Mouse (Mus musculus) megakaryocyte-erythroid progenitor cell, adult 5-6 weeks (primary cell): ENCODE data around the gene Zpld1. TPM values are rescaled to one million over a fixed set of nuclear protein-coding genes. Genes with fewer than 3 reads are reported as not detected.

Experiments used
- ATAC-seq: replicated peaks from 2 replicates; pipeline ENCODE4 v1.8.0; 2016; ENCODE audit warnings: mild to moderate bottlenecking, inconsistent platforms; ENCODE audit not compliant: severe bottlenecking, poor library complexity, low FRiP score, low TSS enrichment
- total RNA-seq, 2 experiments: library from RNA; stranded (forward) in 1 of 2; stranded (reverse) in 1 of 2; fragments of 200-1000, 215-1000 nt in 1 of 2; fragments of >200 nt in 1 of 2; fragmentation: Nextera tagmentation in 1 of 2; gene quantifications; 2 replicates each; pipeline ENCODE4 v1.2.3; 2014 to 2017

Zpld1 gene
- not detected in 2 replicates for total RNA-seq (2014; fragmentation: Nextera tagmentation)
- total RNA-seq (2017) = not detected in 2 replicates

DNA sequence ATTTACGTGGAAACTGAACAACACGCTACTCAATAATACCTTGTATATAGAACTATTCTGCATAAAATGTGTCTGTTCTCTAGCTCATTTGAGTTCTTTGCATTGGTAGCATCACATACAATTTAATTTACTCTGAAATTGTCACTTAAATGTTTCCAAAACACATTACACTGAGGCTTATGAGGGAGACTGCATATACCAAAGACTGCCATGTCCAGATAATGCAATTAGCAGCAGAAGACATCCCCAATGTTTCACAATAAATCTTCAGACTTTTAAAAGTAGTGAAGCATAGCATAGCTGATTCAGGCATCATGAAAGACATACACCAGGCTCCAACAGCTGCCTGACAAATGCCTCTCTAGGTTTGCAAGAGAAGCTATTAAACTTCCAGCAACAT is at the start of gene Zpld1:
Gene Zpld1 (minus strand): TSS at position 101 of the 400 bp plus-strand sequence.
- no peak for ATAC-seq

DNA sequence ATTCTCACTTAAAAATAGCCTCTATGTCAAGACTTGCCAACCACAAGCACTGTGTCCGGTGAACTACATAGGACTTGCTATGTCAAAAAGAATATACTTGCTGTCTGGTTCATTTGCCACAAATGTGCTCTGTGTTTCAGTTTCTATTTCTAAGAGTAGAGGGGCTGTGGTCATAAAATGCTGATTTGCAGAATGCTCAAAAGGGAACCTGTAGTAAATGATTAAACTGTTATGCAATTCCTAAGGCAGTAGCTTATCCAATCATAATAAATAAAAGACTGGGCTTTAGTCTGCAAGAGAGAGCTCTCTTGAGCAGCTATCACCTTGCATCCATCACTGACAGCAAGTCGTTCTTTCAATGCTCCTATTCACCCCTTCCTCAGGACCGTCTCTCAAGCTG is 47.9 kb upstream of the Zpld1 start:
- no peak for ATAC-seq

DNA sequence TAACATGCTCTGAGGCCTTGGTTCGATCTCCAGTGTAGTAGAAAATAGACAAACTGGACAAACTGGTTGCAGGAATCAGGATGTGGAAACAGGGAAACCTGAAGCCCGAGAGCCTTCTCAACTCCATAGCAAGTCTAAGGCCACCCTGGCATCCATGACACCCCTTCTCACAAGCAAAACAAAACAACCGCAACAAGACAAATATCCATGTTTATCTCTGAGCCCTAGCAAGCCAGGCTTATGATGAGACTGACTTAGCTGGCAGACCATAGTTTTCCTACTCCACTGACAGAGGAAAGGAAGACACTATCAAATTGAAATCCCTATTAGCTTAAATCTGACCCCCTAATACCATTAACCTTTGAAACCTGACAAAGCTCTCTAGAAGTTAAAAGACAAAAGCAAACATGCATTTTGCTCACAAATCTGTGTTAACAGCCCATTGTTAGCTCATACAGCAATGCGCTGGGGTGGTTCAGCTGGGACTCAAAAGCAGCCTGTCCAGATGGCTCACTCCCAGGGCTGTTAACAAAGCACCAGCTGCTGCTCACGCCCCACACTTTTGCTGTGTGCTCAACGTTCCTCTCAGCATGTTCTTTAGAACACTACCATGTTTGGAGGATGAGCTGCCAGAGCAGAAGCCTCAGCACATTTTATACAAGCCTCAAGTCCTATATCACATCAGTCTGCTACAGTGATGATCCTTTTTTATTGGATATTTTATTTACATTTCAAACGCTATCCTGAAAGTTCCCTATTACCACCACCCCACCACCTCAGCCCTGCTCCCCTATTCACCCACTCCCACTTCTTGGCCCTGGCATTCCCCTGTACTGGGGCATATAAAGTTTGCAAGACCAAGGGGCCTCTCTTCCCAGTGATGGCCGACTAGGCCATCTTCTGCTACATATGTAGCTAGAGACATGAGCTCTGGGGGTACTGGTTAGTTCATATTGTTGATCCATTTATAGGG is 24.0 kb upstream of the Zpld1 start:
- ATAC-seq = no peak

DNA sequence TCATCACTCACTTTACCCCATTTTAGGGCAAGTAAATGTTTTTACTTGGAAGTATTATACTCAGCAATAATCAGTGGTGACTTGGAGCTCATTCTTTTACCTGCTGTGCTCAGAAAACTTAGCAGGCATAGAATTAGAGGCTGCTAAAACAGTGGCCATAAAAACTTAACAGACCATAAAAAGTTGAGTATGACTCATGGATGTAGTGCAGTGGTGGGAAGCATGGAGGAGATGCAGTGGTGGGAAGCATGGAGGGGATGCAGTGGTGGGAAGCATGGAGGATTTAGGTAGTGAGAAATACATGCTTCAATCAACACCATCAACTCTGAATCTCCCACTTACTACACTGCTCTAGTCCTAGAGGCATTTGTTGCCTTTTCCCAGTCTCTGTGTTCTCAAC is 19.2 kb upstream of the Zpld1 start:
- no peak for ATAC-seq

DNA sequence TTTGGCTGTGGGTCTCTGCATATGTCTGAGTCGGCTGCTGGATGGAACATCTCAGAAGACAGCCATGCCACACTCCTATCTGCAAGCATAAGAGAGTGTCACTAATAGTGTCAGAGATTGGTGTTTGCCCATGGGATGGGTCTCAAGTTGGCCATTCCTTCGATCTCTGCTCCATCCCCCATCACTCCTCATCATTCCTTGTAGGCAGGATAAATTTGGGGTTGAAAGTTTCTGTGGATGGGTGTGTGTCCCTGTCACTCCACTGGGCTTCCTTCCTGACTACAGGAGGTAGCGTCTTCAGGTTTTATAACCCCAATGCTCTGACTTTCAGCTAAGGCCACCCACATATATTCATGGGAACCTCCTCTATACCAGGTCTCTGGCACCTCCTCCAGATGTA is 14.3 kb upstream of the Zpld1 start:
- ATAC-seq = no peak

DNA sequence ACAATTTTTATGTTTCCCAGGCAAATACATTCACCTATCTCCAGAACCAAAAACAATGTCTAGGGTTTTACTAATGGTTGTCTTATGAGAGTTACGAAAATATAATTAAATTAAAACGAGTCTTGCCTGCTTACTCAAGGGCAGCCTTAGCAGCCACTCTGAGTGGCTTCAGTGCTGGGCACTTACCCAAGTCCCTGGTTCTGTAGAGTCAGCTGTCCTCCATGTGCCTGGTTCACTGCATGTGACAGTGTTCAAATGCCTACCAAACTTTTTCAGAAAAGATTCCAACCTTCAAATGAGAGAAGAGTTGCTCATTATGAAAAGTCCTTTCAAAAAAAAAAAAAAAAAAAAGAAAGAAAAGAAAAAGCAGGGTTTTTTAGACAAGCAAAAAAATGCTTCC is 15.1 kb downstream of the Zpld1 start:
- ATAC-seq = no peak

DNA sequence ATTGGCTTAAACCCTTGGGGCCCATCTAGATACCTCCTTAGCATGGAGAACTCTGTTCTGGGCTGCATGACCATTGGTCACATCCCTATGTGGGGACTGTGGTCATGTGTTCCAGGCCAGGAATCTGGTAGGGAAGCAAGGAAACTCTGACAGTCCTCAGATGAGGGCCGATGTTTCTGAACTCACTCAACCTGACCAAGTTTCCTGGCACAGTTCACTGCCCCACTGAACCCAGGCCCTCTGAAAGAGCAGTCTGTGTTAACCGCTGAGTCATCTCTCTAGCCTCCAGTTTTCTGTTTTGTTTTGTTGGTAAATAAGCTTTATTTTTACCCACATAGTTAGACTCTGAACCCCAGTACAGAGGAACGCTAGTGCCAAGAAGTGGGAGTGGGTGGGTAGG is 20.3 kb downstream of the Zpld1 start:
- no peak for ATAC-seq

DNA sequence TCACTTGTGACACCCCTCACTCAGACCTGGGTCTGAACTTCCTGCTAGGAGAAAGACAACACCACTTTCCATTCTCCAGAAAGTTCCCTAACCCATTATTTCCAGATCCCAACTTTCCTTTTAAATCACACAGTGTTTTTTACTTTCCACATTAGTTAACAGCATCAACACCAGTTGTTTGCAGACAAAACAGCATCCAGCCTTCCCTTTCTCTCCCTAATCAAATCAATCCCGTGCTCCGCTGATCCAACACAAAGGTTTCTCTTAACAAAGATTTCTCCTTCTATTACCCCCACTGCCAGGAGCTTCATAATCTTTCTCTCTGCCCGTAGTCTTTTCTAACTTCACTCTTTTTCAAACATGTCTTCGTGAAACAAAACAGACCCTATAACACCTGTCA is 32.5 kb downstream of the Zpld1 start:
- ATAC-seq = no peak

DNA sequence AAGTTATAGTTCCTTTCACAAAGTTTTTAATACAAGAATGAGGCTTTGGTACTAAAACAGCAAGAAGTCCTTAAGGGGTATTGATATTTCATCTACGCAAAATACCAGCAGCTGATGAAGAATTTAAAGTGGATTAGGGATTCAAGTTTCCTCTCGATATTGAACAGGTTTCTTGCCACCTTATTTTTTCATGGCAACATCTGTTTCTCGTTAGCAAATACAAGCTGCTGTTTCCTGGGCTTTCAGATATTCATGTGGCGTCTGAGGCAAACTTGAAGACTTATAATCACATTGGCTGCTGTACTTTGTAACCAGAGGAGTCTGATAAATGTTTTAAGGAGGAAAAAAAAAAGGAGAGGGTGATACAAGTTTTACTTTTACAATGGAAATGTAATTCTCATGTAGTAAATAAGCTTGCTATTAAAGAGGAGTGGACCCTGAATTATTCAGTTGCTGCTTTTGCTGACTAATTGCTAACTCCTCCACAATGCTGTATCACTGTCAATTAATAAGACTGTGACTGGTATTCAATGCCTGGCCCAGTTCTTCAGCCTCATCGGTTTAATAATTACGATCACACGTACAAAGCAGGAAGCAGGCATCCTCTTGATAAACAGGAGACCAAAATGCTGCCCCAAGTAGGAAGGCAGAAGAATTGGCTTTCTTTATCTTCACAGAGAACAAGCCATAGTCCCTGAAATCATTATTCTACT is 36.8 kb downstream of the Zpld1 start:
- ATAC-seq = no peak

DNA sequence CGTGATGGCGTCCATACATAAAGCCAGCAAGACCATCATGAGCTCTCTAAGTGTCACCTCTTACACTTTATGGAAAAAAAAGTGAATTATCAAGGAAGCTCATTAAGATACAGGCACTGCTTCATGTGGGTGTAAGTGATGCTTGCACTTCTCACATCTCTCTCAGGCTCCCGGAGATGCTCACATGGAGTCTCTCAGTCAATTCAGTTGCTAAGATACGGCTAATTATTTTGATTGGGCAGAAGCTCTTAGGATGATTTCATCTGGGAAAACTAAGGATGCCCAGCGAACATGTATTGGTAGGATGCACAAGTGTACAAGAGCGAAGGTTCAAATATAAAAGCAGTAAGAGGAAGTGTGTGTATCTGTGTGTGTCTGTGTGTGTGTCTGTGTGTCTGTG is 38.1 kb downstream of the Zpld1 start:
- ATAC-seq = no peak

DNA sequence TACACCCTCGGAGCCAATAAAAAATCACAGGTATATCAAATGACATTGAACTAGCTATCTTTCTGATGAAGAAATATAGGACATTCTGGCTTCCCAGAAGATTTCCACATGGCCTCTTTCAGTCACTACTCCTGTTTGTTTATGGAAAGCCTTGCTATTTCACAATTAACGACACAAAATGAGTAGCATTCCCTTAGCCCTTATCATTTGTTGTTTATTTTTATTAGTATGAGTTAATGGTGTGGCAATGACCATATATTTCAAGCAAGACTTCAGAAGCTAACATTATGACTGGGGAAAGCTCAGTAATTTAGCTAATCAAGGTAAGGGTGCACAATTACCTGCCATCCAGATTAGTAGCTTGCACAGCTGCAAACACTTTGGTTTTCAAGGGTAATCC is 56.8 kb downstream of the Zpld1 start:
- no peak for ATAC-seq

DNA sequence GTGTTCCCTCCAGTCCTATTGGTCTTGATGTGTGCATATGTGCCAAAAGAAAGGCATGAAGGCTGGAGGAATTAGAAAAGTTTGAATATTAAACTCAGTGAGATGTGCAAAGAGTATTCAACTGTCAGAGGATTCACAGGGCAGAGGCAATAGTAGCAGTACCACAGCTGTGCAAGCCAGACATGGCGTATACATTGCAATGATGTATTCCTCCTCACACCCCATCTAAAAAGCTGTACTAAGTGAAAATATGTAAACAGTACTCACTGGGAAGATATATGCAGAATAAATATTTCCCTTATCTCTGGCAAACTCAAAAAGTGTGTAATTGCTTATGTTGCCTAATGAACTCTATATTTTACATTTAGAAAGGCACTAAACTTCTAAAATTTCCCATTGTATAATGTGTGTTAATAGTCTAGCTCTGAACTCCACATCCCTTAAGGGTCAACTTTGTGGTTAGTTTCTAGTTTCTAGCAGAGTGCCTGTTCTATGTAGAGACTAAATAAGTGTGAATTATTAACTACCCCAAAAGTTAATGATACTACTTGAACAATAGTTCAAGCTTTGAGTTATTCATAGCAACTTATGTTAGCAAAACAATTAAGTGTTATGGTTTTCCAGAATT is 68.7 kb downstream of the Zpld1 start:
- ATAC-seq = no peak

DNA sequence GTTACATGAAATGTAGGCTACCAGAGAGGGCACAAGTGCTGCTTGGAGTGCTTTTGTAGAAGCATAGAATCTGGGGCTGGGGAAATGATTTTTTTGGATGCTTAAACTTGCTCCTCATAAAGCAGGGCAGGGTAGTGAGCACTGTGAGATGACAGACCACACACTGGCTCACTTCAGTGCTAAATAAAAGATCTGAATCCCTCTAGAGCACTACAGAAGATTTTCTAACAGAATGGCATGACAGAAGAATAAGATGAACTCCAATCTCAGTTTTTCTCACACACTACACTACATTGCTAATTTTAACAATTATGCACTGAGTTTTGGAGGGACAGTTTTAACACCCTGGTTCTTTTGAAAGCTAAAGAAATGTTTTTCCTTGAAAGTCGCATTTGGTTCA is 93.8 kb downstream of the Zpld1 start:
- ATAC-seq = no peak

DNA sequence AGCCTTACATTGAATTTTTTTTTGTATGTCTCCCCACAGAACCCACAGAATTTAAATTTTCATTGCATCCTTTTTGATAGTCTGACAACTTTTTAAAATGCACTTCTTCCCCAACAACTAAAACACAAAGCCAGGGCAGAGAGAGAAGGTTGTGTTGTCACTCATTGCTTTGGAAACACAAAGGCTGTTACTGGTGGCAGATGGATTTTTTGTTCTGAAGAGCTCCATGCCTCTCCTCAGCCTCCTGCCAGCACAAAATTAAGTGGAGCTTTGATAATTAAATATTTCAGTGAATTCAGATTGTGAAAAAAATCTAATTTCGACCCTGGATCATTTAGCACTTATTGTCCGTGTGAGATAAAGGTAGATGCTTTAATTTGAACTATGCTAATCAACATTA is 107.4 kb downstream of the Zpld1 start:
- ATAC-seq = no peak

DNA sequence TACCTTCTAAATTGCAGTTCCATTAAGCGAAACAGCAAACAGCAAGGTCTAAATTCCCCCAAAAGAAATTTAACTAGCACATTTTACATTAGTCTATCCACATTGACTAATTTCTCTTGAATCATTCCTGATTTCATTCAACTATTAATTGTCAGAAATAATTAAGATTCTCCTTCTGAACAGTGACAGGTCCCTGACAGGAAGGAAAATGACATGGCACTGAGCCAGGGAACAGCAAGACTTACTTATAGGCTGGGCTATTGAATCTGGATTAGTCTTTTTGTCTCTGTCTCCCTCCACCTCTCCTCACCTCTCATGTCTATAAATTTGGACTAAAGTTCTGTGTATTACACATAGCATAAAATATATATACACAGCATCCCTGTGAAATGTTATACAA is 112.4 kb downstream of the Zpld1 start:
- no peak for ATAC-seq
